Mouse (Mus musculus): ENCODE results near the gene Tmem253.

- TF ChIP-seq POLR2A (IDR thresholded peaks at IDR 0.05; ENCODE audit: borderline replicate concordance, low read depth, low read length) (no peak), CTCF (IDR thresholded peaks at IDR 0.05; ENCODE audit: low read depth, low read length) (no peak)
Observed at GRCm38 (mm10) chr14:52022244-52022708, 6.8 kb downstream of the Tmem253 start.
